Mouse (Mus musculus) liver, adult 2 months (tissue): ENCODE data around the gene Nfix.

ENCODE experiments used
- CTCF ChIP-seq: fragments of 200-500 bp; IDR thresholded peaks from 2 replicates; pipeline ENCODE4 v1.5.1; 2011; ENCODE audit warnings: low read depth, low read length, control low read depth
- POLR2A ChIP-seq: fragments of 200-500 bp; IDR thresholded peaks from 2 replicates; pipeline ENCODE4 v1.6.1; 2011; ENCODE audit warnings: low read length, control low read depth; ENCODE audit not compliant: insufficient read depth; ENCODE audit errors: extremely low read depth

DNA sequence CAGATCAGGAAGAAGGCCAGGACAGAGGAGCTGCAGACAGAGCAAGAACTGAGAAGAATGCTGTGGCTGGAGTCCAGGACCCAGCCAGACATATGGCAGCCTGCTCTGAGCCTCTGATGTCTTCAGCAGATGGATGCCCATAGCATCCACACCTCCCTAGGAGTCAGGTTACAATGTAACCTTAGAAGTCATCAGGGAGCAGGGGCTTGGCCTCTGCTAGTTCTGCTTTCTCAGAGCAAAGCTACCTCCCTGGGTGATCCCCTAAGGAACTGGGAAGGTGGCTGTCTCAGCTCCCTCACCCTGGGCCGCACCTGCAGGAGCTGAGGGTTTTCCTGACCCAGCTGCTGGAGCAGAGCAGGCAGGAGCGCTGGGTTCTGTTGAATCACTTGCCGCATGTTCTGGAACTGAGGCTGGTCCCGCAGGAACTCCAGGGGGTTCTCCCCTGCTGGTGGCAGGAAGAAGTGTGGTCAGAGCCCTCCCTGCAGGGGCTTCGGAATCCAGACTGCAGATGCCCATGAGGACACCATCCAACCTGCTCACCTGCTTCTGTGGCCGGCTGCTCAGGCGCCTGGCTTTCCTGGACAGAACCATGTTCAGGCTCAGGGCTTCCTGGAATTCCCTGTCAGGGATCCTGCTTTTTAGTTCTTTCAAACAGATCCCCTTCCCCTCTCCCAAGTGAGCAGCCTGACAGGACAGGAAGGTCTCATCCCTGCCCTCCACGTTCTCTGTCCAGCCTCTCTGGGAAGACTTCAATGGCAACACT is 37.2 kb upstream of the Nfix start:
- TF ChIP-seq CTCF (no peak), POLR2A (no peak)
